Mouse (Mus musculus) kidney, adult 2 months (tissue): ENCODE results near the gene Acsl6. TPM values are rescaled to one million over a fixed set of nuclear protein-coding genes. Genes with fewer than 3 reads are reported as not detected.
A peak's percentile ranks its signal among the peaks of the same experiment; 100 is the strongest.
"Not testable (repeated sequence)": the region's sequence is repeated elsewhere in the genome, so short reads cannot be mapped to it uniquely, and the experiment has no call there.

Experiments
- DNase-seq: peaks from one replicate; pipeline ENCODE4 v3.0.0; 2021
- H3K27ac ChIP-seq: fragments of 200-500 bp; 2 replicates; pipeline ENCODE4 v1.5.1; 2012; ENCODE audit warnings: low read depth, low read length, control low read depth, inconsistent platforms; ENCODE audit not compliant: insufficient read depth
- H3K27me3 ChIP-seq: fragments of 200-500 bp; replicated peaks from 2 replicates; pipeline ENCODE4 v1.6.1; 2012; ENCODE audit warnings: mild to moderate bottlenecking, moderate library complexity, low read length, inconsistent platforms; ENCODE audit not compliant: control insufficient read depth, insufficient read depth
- H3K36me3 ChIP-seq: fragments of 200-500 bp; 2 replicates; pipeline ENCODE4 v1.6.1; 2012; ENCODE audit warnings: mild to moderate bottlenecking, moderate library complexity, low read length, inconsistent platforms; ENCODE audit not compliant: control insufficient read depth, insufficient read depth
- H3K4me1 ChIP-seq: fragments of 200-500 bp; 2 replicates; pipeline ENCODE4 v1.6.1; 2011; ENCODE audit warnings: low read length; ENCODE audit not compliant: control insufficient read depth, insufficient read depth
- H3K4me3 ChIP-seq: fragments of 200-500 bp; 2 replicates; pipeline ENCODE4 v1.5.1; 2011; ENCODE audit warnings: mild to moderate bottlenecking, low read depth, low read length, control low read depth; ENCODE audit not compliant: insufficient read depth
- CTCF ChIP-seq: fragments of 200-500 bp; conservative IDR thresholded peaks from 2 replicates; pipeline ENCODE4 v1.5.1; 2011; ENCODE audit warnings: low read depth, mild to moderate bottlenecking, control low read depth, low read length, moderate library complexity, mixed read lengths; ENCODE audit not compliant: insufficient read depth, insufficient read length
- POLR2A ChIP-seq: fragments of 200-500 bp; IDR thresholded peaks from one replicate; pipeline ENCODE4 v1.6.1; 2011; ENCODE audit warnings: low read depth, low read length, control low read depth
- WGBS: fragments of 180-500 bp; shearing (Covaris S2); methylation state at CpG from one replicate; pipeline ENCODE4 v1.1.7; 2018; 5-methylcytosine and 5-hydroxymethylcytosine counted together
- polyA plus RNA-seq: library from polyadenylated mRNA; depleted of rRNA; stranded (reverse); fragments of >200 nt; gene quantifications from 2 replicates; pipeline ENCODE4 v1.2.3, GENCODE M21; 2012; rRNA removed

Gene Acsl6
- polyA plus RNA-seq, 1 experiment: 0.19 TPM

DNA sequence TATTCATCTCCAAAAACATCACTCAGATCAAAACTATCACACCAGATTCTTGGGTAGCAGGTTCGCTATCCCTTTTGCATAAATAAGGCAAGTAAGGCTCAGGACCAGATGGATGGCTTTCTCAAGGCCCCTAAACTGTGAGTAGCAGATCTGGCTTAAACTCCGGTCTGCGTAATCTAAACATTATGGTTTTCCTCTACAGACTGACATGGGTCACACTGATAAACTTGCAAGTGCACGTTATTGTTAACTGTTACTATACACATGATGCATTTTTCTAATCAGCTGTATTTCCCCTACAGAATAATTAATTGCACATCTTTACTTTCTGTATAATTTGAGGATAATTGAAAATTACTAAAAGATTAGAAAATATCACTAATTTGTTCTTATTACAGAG lies 94.5 kb downstream of the Acsl6 start:
- H3K36me3 ChIP-seq: no peaks in the 10 kb centered on the region
- TF ChIP-seq CTCF: no peak
- TF ChIP-seq POLR2A: no peak
- no peaks in the 10 kb centered on the region for H3K27me3 ChIP-seq
- H3K4me1 ChIP-seq: no peaks in the 10 kb centered on the region
- WGBS: 82% methylated on average over 4 of the region's 4 CpGs
- H3K4me3 ChIP-seq: no peak overlapping the region
- DNase-seq: no peak
- no peak overlapping the region for H3K27ac ChIP-seq

DNA sequence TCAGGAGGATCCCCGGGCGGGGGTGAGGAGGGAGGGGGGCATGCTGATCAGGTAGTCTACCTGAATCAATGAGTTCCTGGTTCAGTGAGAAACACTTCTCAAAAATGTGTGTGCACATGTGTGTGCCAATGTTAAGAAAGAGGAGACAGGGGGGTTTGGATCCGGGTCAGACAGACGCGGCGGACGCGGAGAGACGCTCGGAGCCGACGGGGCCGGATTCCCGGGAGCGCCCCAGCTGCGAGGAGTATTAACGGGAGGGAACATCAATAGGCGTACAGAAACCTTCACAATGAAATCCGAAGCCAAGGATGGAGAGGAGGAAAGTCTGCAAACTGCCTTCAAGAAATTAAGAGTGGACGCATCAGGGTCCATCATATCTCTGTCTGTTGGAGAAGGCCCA lies 97.2 kb downstream of the Acsl6 start:
- not testable (repeated sequence) for H3K36me3 ChIP-seq, H3K4me1 ChIP-seq, H3K4me3 ChIP-seq, H3K27ac ChIP-seq, H3K27me3 ChIP-seq, DNase-seq
- 92% methylated on average over 20 of the region's 20 CpGs for WGBS

DNA sequence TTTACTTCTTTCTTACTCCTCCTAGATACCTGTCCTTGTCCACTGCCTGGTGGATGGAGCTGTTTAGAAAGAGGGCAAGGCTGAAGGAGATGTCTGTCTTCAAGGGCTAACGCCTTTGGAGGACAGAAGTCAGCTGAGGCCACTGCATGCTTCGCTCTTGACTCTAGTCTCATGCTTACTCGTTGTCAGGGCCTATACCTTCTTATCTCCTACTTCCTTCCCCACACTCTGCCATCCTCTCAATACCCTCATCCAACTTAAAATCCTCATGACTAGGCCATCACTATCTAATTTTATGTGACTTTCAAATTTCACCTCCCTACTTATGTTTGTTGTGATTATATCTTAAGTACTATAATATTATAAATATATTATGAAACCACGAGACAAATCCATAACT lies 101.3 kb downstream of the Acsl6 start:
- Histone ChIP-seq H3K36me3 (no peaks in the 10 kb centered on the region), H3K27ac (no peak overlapping the region), H3K4me1 (no peaks in the 10 kb centered on the region), H3K27me3 (no peaks in the 10 kb centered on the region), H3K4me3 (no peak overlapping the region)
- DNase-seq: no peak
- WGBS: 85% methylated on average over 4 of the region's 4 CpGs
- no peak for TF ChIP-seq POLR2A
- no peak for TF ChIP-seq CTCF

DNA sequence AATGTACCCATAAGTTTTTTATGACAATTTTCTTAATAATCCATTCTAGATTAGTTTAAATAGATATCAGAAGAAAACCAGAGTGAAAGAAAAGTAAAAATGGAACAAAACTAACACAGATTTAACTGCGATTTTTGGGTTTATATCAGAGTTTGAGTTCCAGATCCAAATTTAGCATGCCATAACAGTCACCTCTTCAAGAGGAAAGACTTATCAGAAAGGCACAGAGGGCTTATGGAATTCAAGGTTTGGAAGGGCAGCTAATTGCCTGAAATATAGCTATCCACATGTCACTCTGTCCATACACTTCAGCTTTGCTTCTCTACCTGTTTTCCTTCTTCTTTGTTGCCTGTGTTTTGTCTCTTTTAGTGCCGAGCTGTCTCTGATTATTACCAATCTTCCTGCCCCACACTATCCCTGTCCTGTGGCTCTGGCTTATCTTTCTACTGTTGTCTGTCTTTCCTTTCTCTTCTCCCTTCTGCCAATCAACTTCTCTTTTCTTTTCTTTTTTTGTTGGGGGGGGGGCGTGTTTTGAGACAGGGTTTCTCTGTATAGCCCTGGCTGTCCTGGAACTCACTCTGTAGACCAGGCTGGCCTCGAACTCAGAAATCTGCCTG lies 103.4 kb downstream of the Acsl6 start:
- DNase-seq: no peak
- no peak for TF ChIP-seq POLR2A
- TF ChIP-seq CTCF: no peak
- H3K4me1 ChIP-seq: no peaks in the 10 kb centered on the region
- 88% methylated on average over 4 of the region's 4 CpGs for WGBS
- no peaks in the 10 kb centered on the region for H3K27me3 ChIP-seq
- no peak overlapping the region for H3K27ac ChIP-seq
- H3K4me3 ChIP-seq: no peak overlapping the region
- no peaks in the 10 kb centered on the region for H3K36me3 ChIP-seq

DNA sequence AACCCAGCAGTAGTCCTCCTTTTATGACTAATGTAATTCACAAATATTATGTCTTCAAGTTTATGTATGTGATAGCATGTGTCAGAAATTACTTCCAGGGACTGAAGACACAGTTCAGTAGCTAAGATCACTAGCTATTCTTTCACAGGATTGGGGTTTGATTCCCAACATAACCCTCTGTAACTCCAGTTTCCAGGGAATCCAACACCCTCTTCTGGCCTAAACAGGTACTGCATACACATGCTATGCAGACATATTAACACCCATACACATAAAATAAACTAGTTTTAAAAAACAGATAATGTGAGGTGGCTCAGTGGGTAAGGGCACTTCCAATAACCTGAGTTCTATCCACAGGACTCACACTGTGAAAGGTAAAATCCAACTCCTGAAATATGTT lies 107.0 kb downstream of the Acsl6 start:
- TF ChIP-seq POLR2A: no peak
- no peak for TF ChIP-seq CTCF
- Histone ChIP-seq H3K4me1 (no peaks in the 10 kb centered on the region), H3K27me3 (no peaks in the 10 kb centered on the region), H3K36me3 (no peaks in the 10 kb centered on the region), H3K27ac (no peak overlapping the region), H3K4me3 (no peak overlapping the region)
- no peak for DNase-seq

DNA sequence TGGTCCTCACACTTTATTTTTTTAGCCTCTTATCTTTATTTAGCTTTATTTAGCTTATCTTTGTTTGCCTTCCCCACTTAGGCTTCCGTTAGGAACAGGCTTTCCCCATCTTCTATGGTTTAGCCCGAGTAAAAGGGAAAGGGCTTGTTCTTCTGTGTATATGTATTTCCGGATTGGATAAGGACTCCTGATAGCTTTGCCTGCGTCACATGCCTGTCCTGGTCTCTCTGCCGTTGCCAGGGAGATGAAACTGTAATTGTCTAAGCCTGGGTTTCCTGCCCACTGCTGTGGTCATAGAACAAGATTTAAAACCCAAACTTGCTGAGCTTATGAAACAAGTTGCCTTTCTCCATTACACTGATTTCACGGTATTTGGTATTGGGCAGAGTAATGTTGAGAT lies 109.4 kb downstream of the Acsl6 start:
- H3K27me3 ChIP-seq: no peaks in the 10 kb centered on the region
- no peaks in the 10 kb centered on the region for H3K4me1 ChIP-seq
- H3K27ac ChIP-seq: no peak overlapping the region
- DNase-seq: peak; percentile 10
- 36% methylated on average over 6 of the region's 6 CpGs for WGBS
- H3K4me3 ChIP-seq: no peak overlapping the region
- TF ChIP-seq POLR2A: no peak
- no peak for TF ChIP-seq CTCF
- no peaks in the 10 kb centered on the region for H3K36me3 ChIP-seq

Other genes starting within 250 kb of the Acsl6 start
- gene Pdlim4, start 234.8 kb upstream of the Acsl6 start, polyA plus RNA-seq: 13.0 and 15.2 TPM in 2 replicates
- gene P4ha2, start 203.7 kb upstream of the Acsl6 start, polyA plus RNA-seq: 17.9 and 23.4 TPM in 2 replicates
- not detected in 2 replicates for gene Csf2, start 54.1 kb upstream of the Acsl6 start, polyA plus RNA-seq
- gene Il3, start 36.5 kb upstream of the Acsl6 start, polyA plus RNA-seq: not detected in 2 replicates
- not detected in 2 replicates for gene Meikin, start 66.9 kb downstream of the Acsl6 start, polyA plus RNA-seq
- 5.2 and 6.2 TPM in 2 replicates for gene Fnip1, start 134.4 kb downstream of the Acsl6 start, polyA plus RNA-seq
- gene Rapgef6, start 219.0 kb downstream of the Acsl6 start, polyA plus RNA-seq: 12.1 and 15.9 TPM in 2 replicates